Mouse (Mus musculus) midbrain, embryonic 10.5 days (tissue): ENCODE results near the gene Add3. TPM values are rescaled to one million over a fixed set of nuclear protein-coding genes. Genes with fewer than 3 reads are reported as not detected.
"Not testable (repeated sequence)": the region's sequence is repeated elsewhere in the genome, so short reads cannot be mapped to it uniquely, and the experiment has no call there.

Experiments
- DNase-seq: peaks from one replicate; pipeline ENCODE4 v3.0.0-alpha.2; 2017; ENCODE audit warnings: low spot score
- H3K27ac ChIP-seq: fragments of 300-500 bp; sonication (generic); replicated peaks from 2 replicates; pipeline ENCODE4 v1.5.1; 2016; ENCODE audit warnings: mild to moderate bottlenecking
- H3K27me3 ChIP-seq: fragments of 300-500 bp; sonication (generic); 2 replicates; pipeline ENCODE4 v1.6.1; 2016; ENCODE audit warnings: low read depth, mild to moderate bottlenecking; ENCODE audit not compliant: poor library complexity, severe bottlenecking
- H3K36me3 ChIP-seq: fragments of 300-500 bp; sonication (generic); 2 replicates; pipeline ENCODE4 v1.6.1; 2016; ENCODE audit warnings: mild to moderate bottlenecking, moderate library complexity
- H3K4me1 ChIP-seq: fragments of 300-500 bp; sonication (generic); 2 replicates; pipeline ENCODE4 v1.6.1; 2016
- H3K4me3 ChIP-seq: fragments of 300-500 bp; sonication (generic); 2 replicates; pipeline ENCODE4 v1.5.1; 2016; ENCODE audit warnings: mild to moderate bottlenecking, moderate library complexity
- H3K9me3 ChIP-seq: fragments of 300-500 bp; sonication (generic); replicated peaks from 2 replicates; pipeline ENCODE4 v1.6.1; 2016; ENCODE audit warnings: mild to moderate bottlenecking
- WGBS: fragments of 180-500 bp; shearing (Covaris S2); methylation state at CpG from one replicate; pipeline ENCODE4 v1.1.7; 2016; 5-methylcytosine and 5-hydroxymethylcytosine counted together
- polyA plus RNA-seq: library from polyadenylated mRNA; unstranded; fragments of >200 nt; fragmentation: Nextera tagmentation; extraction: Ambion mirVana; gene quantifications from 2 replicates; pipeline ENCODE4 v1.2.1, GENCODE M21; 2016

The Add3 gene
- polyA plus RNA-seq, 1 experiment from 2014 or later, result 50.2 TPM

DNA sequence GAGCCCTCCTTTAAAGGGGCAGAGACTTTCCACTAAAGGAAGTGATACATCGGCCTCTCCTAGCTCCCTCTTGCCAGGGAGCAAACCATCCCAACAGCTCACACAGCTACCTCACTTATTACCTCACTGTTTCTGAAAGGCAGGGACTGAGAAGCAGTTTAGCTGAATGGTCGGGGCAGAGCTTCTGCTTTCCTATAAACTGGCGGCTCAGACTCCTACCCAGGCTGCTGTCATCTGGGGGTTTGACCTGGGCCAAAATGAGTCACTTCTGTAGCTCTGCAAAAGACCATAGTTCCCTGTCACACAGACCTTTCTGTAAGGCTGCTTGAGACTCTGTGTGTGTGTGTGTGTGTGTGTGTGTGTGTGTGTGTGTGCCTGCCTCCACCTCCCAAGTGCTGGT is 79.1 kb downstream of the Add3 start:
- 71% methylated on average over 3 of the region's 3 CpGs for WGBS
- DNase-seq, result no peak

DNA sequence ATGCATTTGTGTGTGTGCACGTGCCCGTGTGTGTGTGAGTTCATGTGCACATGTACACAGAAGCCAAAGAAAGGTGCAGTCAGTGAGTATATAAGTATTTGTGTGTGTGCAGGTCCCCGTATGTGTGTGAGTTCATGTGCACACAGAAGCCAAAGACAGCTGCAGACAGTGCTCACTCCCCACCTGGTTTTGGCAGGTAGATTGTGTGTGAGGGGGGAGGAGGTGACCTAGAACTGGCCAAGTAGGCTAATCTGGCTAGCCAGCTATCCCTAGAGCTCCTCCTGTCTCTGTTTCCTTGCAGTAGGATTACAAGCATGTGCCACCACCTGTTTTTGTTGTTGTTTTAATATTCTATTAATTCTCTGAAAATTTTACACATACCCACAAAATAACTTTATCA is 80.9 kb downstream of the Add3 start:
- no peaks in the 10 kb centered on the region for H3K9me3 ChIP-seq
- no peak overlapping the region for H3K4me3 ChIP-seq
- WGBS, result 95% methylated on average over 3 of the region's 3 CpGs
- no peak overlapping the region for H3K27ac ChIP-seq
- no peaks in the 10 kb centered on the region for H3K4me1 ChIP-seq
- peaks cover 14% of the 10 kb centered on the region for H3K36me3 ChIP-seq
- no peaks in the 10 kb centered on the region for H3K27me3 ChIP-seq
- DNase-seq, result no peak

More for the DNA sequence above, 79.1 kb downstream of the Add3 start:
- Histone ChIP-seq H3K27me3 (no peaks in the 10 kb centered on the region), H3K4me3 (no peak overlapping the region), H3K4me1 (no peaks in the 10 kb centered on the region), H3K36me3 (peaks cover 14% of the 10 kb centered on the region), H3K27ac (no peak overlapping the region), H3K9me3 (no peaks in the 10 kb centered on the region)

DNA sequence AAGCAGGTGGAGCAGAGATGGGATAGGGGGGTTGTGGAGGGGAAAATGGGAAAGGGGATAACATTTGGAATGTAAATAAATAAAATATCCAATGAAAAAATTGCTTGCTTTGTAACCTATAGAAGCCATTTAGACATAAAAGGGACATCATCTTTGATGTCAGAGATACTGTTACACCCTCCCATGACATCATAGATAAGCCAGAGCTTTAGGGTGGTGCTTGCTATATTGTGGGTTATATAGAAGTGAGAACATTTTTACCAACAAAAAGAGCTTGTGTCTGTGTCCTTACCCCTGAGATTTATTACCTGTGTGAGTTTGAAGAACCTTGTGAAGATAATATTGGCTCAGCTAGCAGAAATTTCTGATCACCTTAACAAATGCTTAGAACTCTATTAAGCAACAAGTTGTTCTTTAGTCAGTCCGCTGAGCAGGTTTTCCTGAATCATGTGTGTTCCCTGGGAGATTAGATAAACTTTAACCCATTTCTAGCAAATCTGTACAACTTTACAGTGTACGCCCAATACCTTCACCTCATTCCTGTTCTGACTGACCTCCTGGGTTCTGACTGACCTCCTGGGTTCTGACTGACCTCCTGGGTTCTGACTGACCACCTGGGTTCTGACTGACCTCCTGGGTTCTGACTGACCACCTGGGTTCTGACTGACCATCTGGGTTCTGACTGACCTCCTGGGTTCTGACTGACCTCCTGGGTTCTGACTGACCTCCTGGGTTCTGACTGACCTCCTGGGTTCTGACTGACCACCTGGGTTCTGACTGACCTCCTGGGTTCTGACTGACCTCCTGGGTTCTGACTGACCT is 85.2 kb downstream of the Add3 start:
- H3K4me1 ChIP-seq, DNase-seq, H3K27ac ChIP-seq, H3K9me3 ChIP-seq, H3K4me3 ChIP-seq, H3K27me3 ChIP-seq: not testable (repeated sequence)
- H3K36me3 ChIP-seq, result peaks cover 21% of the 10 kb centered on the region
- WGBS, result 89% methylated on average over 2 of the region's 2 CpGs

- Histone ChIP-seq H3K27me3 (no peaks in the 10 kb centered on the region), H3K4me3 (no peak overlapping the region), H3K27ac (0 out of 2 replicates have a peak overlapping the region, but pooled peaks have one; percentile 38), H3K36me3 (peaks cover 24% of the 10 kb centered on the region), H3K4me1 (no peaks in the 10 kb centered on the region), H3K9me3 (no peaks in the 10 kb centered on the region)
- WGBS, result 90% methylated on average over 13 of the region's 13 CpGs
- no peak for DNase-seq
These were observed 86.4 kb downstream of the Add3 start for GRCm38 (mm10) chr19:53226651-53227050.

GRCm38 (mm10) chr19:53228064-53228794 is 88.0 kb downstream of the Add3 start:
- H3K27me3 ChIP-seq, result no peaks in the 10 kb centered on the region
- H3K4me1 ChIP-seq, result no peaks in the 10 kb centered on the region
- no peak overlapping the region for H3K4me3 ChIP-seq
- DNase-seq, result no peak
- WGBS, result 87% methylated on average over 7 of the region's 7 CpGs
- no peak overlapping the region for H3K27ac ChIP-seq
- H3K36me3 ChIP-seq, result peaks cover 33% of the 10 kb centered on the region
- H3K9me3 ChIP-seq, result no peaks in the 10 kb centered on the region

GRCm38 (mm10) chr19:53230942-53231815 is 90.9 kb downstream of the Add3 start:
- H3K36me3 ChIP-seq, result peaks cover 59% of the 10 kb centered on the region
- H3K9me3 ChIP-seq, result no peaks in the 10 kb centered on the region
- no peak for DNase-seq

DNA sequence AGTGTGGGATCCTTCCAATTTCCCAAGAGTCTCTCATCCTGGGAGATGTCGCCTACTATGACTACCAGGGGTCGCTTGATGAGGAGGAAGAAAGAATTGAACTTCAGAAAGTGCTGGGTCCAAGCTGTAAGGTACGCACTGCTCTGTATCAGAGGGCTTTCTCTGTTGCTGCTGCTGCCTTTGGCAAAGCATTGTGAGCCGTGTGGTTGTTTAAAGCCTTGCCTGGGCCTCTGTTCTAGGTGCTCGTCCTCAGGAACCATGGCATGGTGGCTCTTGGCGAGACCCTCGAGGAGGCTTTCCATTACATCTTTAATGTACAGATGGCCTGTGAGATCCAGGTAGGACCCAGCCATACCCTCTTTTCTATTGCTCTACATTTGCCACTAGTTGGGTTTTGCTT is 93.3 kb downstream of the Add3 start:
- no peak overlapping the region for H3K4me3 ChIP-seq
- 96% methylated on average over 7 of the region's 7 CpGs for WGBS
- H3K4me1 ChIP-seq, result no peaks in the 10 kb centered on the region
- no peak for DNase-seq
- H3K36me3 ChIP-seq, result peaks cover 62% of the 10 kb centered on the region
- no peak overlapping the region for H3K27ac ChIP-seq
- no peaks in the 10 kb centered on the region for H3K9me3 ChIP-seq
- no peaks in the 10 kb centered on the region for H3K27me3 ChIP-seq

More at GRCm38 (mm10) chr19:53230942-53231815, 90.9 kb downstream of the Add3 start:
- 86% methylated on average over 11 of the region's 11 CpGs for WGBS
- Histone ChIP-seq H3K27ac (no peak overlapping the region), H3K4me3 (no peak overlapping the region), H3K27me3 (no peaks in the 10 kb centered on the region), H3K4me1 (no peaks in the 10 kb centered on the region)

DNA sequence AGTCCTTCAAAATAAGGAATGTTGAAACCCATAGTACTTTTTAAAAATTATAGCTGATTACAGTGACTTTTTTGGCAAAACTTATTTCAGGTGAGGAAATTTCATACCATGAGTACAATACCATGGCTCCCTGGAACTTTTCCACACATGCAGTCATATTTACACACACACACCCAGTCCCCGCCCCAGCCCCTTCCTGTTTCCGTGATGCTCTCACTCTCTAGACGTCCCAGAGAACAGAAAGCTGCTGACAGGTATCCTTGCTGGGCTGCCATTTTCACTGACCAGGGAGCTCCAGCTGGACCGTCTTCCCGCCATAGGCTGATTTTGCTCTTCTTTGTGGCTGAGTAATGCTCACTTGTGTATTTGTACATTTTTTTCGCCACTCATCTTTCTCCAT is 101.6 kb downstream of the Add3 start:
- H3K9me3 ChIP-seq, result no peaks in the 10 kb centered on the region
- H3K4me3 ChIP-seq, result no peak overlapping the region
- H3K4me1 ChIP-seq, result no peaks in the 10 kb centered on the region
- DNase-seq, result no peak
- H3K36me3 ChIP-seq, result peaks cover 69% of the 10 kb centered on the region
- H3K27me3 ChIP-seq, result no peaks in the 10 kb centered on the region
- no peak overlapping the region for H3K27ac ChIP-seq
- WGBS, result 90% methylated on average over 6 of the region's 6 CpGs

DNA sequence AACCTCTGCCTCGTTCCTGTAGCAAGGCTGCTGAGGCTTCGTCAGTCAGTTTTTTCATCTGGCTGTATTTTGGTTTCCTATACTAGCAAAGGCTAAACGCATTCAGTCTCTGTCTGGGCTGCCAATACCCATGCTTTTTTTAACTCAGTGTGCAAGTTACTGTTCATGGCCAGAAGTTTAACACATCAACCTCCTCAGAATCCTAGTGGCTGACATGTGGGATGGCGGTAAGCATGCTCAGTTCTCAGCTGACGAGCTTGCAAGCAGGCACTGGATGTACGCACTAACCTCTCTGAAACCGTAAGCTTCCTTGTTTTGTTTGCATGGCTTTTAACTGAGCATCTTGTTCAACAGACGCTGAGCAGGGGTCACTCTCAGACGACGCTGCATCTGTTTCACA is 103.7 kb downstream of the Add3 start:
- Histone ChIP-seq H3K36me3 (peaks cover 48% of the 10 kb centered on the region), H3K4me3 (no peak overlapping the region), H3K4me1 (peaks cover 4% of the 10 kb centered on the region; the same call in 1 of the 2 replicates), H3K27me3 (no peaks in the 10 kb centered on the region), H3K9me3 (no peaks in the 10 kb centered on the region), H3K27ac (no peak overlapping the region)
- WGBS, result 85% methylated on average over 10 of the region's 10 CpGs
- no peak for DNase-seq

DNA sequence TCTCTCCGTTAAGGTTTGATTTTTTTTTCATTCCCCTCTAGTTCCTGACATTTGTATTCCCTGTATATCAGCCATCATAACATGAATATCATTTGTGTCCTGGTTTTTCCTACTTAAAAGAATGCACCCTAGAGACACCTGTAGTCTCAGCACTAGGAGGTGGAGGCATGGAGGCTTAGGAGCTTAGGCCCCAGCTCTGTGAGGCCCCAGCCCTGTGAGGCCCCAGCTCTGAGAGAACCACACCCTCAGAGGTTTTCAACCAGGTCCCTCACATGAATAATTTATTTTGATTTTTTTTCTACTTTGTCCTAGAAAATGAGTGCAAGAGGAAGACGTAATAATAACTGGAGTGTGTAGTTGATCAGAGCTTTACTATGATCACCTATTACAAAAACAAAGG is 107.3 kb downstream of the Add3 start:
- no peak for DNase-seq
- Histone ChIP-seq H3K36me3 (peaks cover 17% of the 10 kb centered on the region), H3K27ac (no peak overlapping the region), H3K27me3 (no peaks in the 10 kb centered on the region), H3K4me3 (no peak overlapping the region), H3K4me1 (peaks cover 4% of the 10 kb centered on the region; the same call in 1 of the 2 replicates), H3K9me3 (no peaks in the 10 kb centered on the region)
- 67% methylated on average over 2 of the region's 2 CpGs for WGBS

DNA sequence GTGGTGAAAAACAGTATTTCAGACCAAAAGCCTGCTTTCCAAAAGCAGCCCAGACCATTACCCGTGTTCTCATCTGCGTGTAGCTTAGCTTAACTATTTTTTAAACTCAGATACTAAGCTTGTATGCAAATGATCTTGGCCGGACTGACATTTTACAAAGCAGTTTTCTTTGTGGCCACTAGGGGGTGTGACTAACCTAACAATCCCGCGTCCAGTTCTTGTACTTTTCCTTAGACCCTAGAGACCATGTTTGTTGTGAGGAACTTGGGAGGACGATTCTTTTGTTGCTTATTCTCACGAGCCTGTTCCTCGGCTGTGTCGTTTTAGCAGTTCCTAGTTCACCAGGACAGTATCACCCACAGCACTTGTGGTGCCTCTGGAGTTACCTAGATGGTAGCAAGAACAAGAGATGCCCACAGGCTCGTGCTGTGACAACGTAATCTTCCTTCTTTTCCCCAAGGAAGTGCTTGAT is 107.8 kb downstream of the Add3 start:
- peaks cover 12% of the 10 kb centered on the region for H3K36me3 ChIP-seq
- H3K9me3 ChIP-seq, result no peaks in the 10 kb centered on the region
- no peak overlapping the region for H3K4me3 ChIP-seq
- H3K27me3 ChIP-seq, result no peaks in the 10 kb centered on the region
- 20% methylated on average over 11 of the region's 11 CpGs for WGBS
- peak overlapping the region; percentile 38 for H3K27ac ChIP-seq
- peak; percentile 54 for DNase-seq
- H3K4me1 ChIP-seq, result peaks cover 4% of the 10 kb centered on the region; the same call in 1 of the 2 replicates

GRCm38 (mm10) chr19:53251015-53251414 is 110.8 kb downstream of the Add3 start:
- no peak overlapping the region for H3K27ac ChIP-seq
- no peak overlapping the region for H3K4me3 ChIP-seq
- no peaks in the 10 kb centered on the region for H3K27me3 ChIP-seq
- H3K9me3 ChIP-seq, result 0 out of 2 replicates have a peak, but pooled peaks cover 1% of the 10 kb centered on the region
- no peaks in the 10 kb centered on the region for H3K36me3 ChIP-seq
- 89% methylated on average over 7 of the region's 7 CpGs for WGBS
- H3K4me1 ChIP-seq, result peaks cover 4% of the 10 kb centered on the region; the same call in 1 of the 2 replicates
- DNase-seq, result no peak
